Mouse (Mus musculus): ENCODE results near the gene 5330417C22Rik. TPM values are rescaled to one million over a fixed set of nuclear protein-coding genes. Genes with fewer than 3 reads are reported as not detected.
A peak's percentile ranks its signal among the peaks of the same experiment; 100 is the strongest.
"Not testable (repeated sequence)": the region's sequence is repeated elsewhere in the genome, so short reads cannot be mapped to it uniquely, and the experiment has no call there.

5330417C22Rik gene
- total RNA-seq (2014; rRNA removed) (10.2 and 10.7 TPM in 2 replicates), polyA plus RNA-seq (2015; fragmentation: Nextera tagmentation; extraction: Ambion mirVana) (13.5 and 17.3 TPM in 2 replicates)

DNA sequence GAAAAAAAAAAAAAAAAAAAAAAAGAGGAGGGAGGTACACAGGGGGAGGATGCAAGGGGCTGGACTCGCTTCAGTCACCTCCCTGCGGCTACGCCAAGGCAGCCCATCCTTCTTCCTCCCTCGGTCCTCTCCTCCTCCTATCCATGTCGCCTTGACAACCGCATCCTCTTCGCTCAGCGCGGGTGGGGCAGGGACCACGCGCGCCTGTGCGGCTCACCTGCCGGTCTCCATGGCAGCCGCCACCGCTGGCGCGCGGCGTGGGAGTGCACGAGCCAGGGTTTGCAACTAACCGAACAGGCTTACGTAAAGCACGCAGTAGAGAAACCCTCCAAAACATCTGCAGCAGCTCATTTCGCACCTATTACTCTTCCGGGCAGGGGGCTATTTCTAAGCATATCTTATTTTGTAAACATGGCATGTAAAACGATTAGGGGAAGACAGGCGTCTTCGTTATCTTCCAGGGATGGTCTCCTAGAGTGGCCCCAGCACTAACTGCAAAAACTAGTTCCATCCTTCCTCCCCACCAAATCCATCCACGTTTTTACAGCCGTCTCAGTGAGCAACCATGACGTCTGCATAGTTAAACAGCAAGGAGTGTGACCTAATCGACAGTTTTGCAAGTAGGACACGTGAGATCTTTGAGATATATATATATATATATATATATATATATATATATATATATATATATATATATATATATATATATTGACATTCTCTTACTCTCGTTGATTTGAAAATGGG is at the start of gene 5330417C22Rik:
TSS of gene 5330417C22Rik (minus strand) at position 20 of the 744 bp plus-strand sequence.
- no peak for TF ChIP-seq CTCF (IDR thresholded peaks at IDR 0.05; ENCODE audit: low read depth)

DNA sequence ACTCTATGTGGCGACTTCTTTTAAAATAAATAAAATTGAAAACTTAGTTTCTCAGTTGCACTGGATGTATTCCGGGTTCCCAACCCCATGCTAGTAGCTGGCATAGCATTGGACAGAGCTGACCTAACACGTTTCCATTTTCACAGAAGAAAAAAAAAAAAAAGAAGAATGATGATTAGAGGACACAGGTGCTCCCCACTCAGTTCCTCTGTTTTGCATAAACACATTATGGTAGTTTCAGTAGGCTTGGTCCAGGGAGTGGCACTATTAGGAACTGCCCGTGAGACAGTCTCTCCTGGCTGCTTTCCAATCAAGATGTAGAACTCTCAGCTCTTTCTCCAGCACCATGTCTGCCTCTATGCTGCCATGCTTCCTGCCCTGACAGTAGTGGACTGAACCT is 48.2 kb upstream of the 5330417C22Rik start:
- no peak for TF ChIP-seq CTCF (IDR thresholded peaks at IDR 0.05; ENCODE audit: low read depth)

More for the DNA sequence above, at the start of gene 5330417C22Rik:
- H3K27me3 ChIP-seq (ENCODE audit: insufficient read depth, low read length): 0 out of 2 replicates have a peak, but pooled peaks cover 3% of the 10 kb centered on the region
- WGBS: 1% methylated on average over 35 of the region's 35 CpGs
- H3K9me3 ChIP-seq (ENCODE audit: low read length): no peaks in the 10 kb centered on the region
- H3K36me3 ChIP-seq (ENCODE audit: insufficient read depth, low read length): no peaks in the 10 kb centered on the region
- DNase-seq (ENCODE audit: low spot score): peak; percentile 92
- peak within 1 kb of the TSS; percentile 49 for H3K9ac ChIP-seq (replicated peaks; ENCODE audit: low read length)
- peak within 1 kb of the TSS; percentile 70 for H3K4me2 ChIP-seq (ENCODE audit: low read depth, low read length)
- H3K27ac ChIP-seq: peak within 1 kb of the TSS; percentile 69
- H3K4me3 ChIP-seq (ENCODE audit: low read length): peak within 1 kb of the TSS; percentile 46
- no peaks in the 10 kb centered on the region for H3K4me1 ChIP-seq (ENCODE audit: insufficient read depth, low read length)
- peak; percentile 97 for ATAC-seq

DNA sequence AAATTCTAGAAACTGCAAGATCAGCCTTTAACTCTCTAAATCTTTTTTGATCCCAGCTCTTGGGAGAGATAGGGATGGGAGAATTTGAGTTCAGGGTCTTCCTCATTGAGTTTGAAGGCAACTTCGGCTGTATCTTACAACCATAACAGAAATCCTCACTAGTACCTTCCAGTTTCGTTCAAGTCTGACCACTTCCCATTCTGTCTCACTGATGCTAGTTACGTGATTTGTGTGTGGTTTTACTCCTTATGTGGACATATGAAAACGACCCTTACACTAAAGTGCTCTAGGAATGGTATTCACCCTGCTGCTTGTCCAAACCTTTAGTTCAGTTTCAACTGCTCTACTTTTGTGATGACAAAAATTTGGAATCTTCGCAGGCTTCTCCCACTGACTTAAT is 37.7 kb upstream of the 5330417C22Rik start:
- Histone ChIP-seq H3K4me1 (ENCODE audit: insufficient read depth, low read length) (no peaks in the 10 kb centered on the region), H3K36me3 (ENCODE audit: insufficient read depth, low read length) (no peaks in the 10 kb centered on the region), H3K9me3 (ENCODE audit: low read length) (no peaks in the 10 kb centered on the region), H3K4me3 (ENCODE audit: low read length) (no peak overlapping the region), H3K27me3 (ENCODE audit: insufficient read depth, low read length) (no peaks in the 10 kb centered on the region), H3K27ac (no peak overlapping the region), H3K9ac (replicated peaks; ENCODE audit: low read length) (no peak overlapping the region), H3K4me2 (ENCODE audit: low read depth, low read length) (no peak overlapping the region)
- 93% methylated on average over 5 of the region's 5 CpGs for WGBS
- no peak for DNase-seq (ENCODE audit: low spot score)
- ATAC-seq: no peak
- TF ChIP-seq CTCF (IDR thresholded peaks at IDR 0.05; ENCODE audit: low read depth): no peak

More for the DNA sequence above, 48.2 kb upstream of the 5330417C22Rik start:
- 79% methylated on average over 4 of the region's 4 CpGs for WGBS
- no peak for ATAC-seq
- no peak for DNase-seq (ENCODE audit: low spot score)
- Histone ChIP-seq H3K4me1 (ENCODE audit: insufficient read depth, low read length) (no peaks in the 10 kb centered on the region), H3K36me3 (ENCODE audit: insufficient read depth, low read length) (no peaks in the 10 kb centered on the region), H3K4me2 (ENCODE audit: low read depth, low read length) (no peak overlapping the region), H3K27me3 (ENCODE audit: insufficient read depth, low read length) (no peaks in the 10 kb centered on the region), H3K4me3 (ENCODE audit: low read length) (no peak overlapping the region), H3K27ac (no peak overlapping the region), H3K9me3 (ENCODE audit: low read length) (no peaks in the 10 kb centered on the region), H3K9ac (replicated peaks; ENCODE audit: low read length) (no peak overlapping the region)

DNA sequence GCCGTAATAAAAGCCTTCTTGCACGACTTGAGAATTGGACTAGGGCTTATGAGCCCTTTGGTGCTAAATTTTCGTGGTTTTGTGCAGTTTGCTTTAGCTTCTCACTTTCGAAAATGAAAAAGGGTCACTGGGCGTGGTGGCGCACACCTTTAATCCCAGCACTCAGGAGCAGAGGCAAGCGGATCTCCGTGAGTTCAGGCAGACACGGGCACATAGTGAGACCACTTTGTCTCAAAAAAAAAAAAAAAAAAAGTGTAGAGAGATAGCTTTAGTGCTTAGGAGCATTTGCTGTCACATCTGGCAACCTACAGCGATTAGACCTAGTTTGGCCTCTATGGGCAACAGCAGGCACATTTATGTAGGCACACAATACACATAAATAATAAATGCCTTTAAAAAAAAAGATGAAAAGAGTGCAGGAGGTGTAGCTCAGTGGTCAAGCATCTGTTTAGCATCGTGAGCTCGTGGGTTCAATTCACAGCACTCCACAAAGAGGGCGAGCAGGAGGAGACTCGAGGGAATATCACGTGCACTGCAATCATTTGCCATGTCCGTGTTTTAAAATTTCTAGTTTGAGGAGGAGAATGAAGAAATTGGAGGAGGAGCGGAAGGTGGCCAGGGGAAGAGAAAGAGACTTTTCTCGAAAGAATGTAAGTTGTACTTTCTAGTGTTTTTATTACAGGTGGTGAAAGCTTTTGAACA is 36.1 kb upstream of the 5330417C22Rik start:
- TF ChIP-seq CTCF (IDR thresholded peaks at IDR 0.05; ENCODE audit: low read depth): no peak
- Histone ChIP-seq H3K4me1 (ENCODE audit: insufficient read depth, low read length) (no peaks in the 10 kb centered on the region), H3K9ac (replicated peaks; ENCODE audit: low read length) (peak overlapping the region; percentile 75; the same call in 1 of the 2 replicates), H3K4me3 (ENCODE audit: low read length) (peak overlapping the region; percentile 65), H3K36me3 (ENCODE audit: insufficient read depth, low read length) (no peaks in the 10 kb centered on the region), H3K27me3 (ENCODE audit: insufficient read depth, low read length) (no peaks in the 10 kb centered on the region), H3K4me2 (ENCODE audit: low read depth, low read length) (peak overlapping the region; percentile 78), H3K27ac (0 out of 2 replicates have a peak overlapping the region, but pooled peaks have one; percentile 76), H3K9me3 (ENCODE audit: low read length) (no peaks in the 10 kb centered on the region)
- DNase-seq (ENCODE audit: low spot score) (no peak), ATAC-seq (no peak)
- WGBS: 42% methylated on average over 18 of the region's 18 CpGs

DNA sequence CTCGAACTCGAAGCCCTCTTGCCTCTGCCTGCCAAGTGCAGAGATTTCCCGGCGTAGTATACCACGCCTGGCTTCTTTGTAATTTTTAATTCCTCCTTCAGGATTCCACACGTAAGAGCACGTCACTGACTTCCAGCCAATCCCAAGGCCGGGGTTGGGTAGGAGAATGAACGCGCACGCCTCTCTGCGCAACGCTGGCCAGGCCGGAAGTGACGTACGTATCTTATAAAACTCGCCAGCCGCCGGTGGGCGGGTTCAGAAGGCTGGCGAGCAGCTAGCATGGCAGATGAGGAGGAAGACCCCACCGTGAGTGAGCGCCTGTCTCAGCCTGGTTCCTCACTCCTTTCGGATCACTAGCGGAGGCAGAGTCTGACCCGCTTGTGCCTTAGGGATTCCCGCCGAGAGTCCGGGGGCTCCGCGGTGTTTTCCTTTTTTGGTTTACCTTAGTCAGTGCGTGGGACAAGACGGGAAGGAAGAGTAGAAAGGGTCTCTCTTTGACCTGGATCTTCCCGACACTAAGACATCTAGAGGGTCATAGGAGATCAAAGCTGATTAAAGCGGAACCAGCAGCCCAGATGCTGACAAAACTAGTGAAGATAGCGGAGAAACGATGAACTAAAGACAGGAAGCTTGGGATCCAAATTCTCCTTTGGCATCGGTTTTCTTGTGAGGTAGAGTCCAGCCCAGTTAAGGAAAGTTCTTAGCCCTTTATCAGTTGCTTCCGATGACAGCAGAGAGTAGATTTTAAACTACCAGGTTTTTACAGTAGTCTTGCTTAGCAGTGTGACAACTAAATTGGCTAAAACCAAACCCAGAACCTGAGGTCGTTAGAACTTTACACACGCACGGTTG is 35.3 kb upstream of the 5330417C22Rik start, which contains the start of gene Taf13:
TSS of gene Taf13 (plus strand) at position 256 of the 852 bp plus-strand sequence.
- 1% methylated on average over 42 of the region's 42 CpGs for WGBS
- no peaks in the 10 kb centered on the region for H3K4me1 ChIP-seq (ENCODE audit: insufficient read depth, low read length)
- H3K36me3 ChIP-seq (ENCODE audit: insufficient read depth, low read length): no peaks in the 10 kb centered on the region
- DNase-seq (ENCODE audit: low spot score): peak; percentile 99
- peak; percentile 98 for ATAC-seq
- H3K4me3 ChIP-seq (ENCODE audit: low read length): peak within 1 kb of the TSS; percentile 65
- no peak for TF ChIP-seq CTCF (IDR thresholded peaks at IDR 0.05; ENCODE audit: low read depth)
- H3K4me2 ChIP-seq (ENCODE audit: low read depth, low read length): peak within 1 kb of the TSS; percentile 78
- no peaks in the 10 kb centered on the region for H3K27me3 ChIP-seq (ENCODE audit: insufficient read depth, low read length)
- no peaks in the 10 kb centered on the region for H3K9me3 ChIP-seq (ENCODE audit: low read length)
- peak within 1 kb of the TSS; percentile 75 for H3K9ac ChIP-seq (replicated peaks; ENCODE audit: low read length)
- H3K27ac ChIP-seq: peak within 1 kb of the TSS; percentile 76

DNA sequence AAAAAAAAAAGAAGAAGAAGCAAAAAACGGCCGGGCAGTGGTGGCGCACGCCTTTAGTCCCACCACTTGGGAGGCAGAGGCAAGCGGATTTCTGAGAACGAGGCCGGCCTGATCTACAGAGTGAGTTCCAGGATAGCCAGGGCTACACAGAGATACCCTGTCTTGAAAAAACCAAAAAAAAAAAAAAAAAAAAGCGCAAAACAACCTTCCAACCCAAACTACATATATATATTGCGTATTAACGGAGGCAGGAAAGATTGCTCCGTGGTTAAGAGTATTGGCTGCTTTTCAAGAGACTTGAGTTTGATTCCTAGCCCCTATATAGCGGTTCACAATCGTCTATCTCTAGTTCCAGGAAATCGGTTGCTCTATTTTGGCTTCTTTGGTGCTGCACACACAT is 34.5 kb upstream of the 5330417C22Rik start:
- DNase-seq (ENCODE audit: low spot score) (no peak), ATAC-seq (no peak; the same call in 1 of the 2 replicates)
- Histone ChIP-seq H3K9me3 (ENCODE audit: low read length) (no peaks in the 10 kb centered on the region), H3K4me1 (ENCODE audit: insufficient read depth, low read length) (no peaks in the 10 kb centered on the region), H3K4me3 (ENCODE audit: low read length) (no peak overlapping the region), H3K4me2 (ENCODE audit: low read depth, low read length) (peak overlapping the region; percentile 78), H3K27me3 (ENCODE audit: insufficient read depth, low read length) (no peaks in the 10 kb centered on the region), H3K27ac (no peak overlapping the region), H3K36me3 (ENCODE audit: insufficient read depth, low read length) (no peaks in the 10 kb centered on the region), H3K9ac (replicated peaks; ENCODE audit: low read length) (no peak overlapping the region)
- WGBS: 89% methylated on average over 14 of the region's 14 CpGs
- TF ChIP-seq CTCF (IDR thresholded peaks at IDR 0.05; ENCODE audit: low read depth): no peak

DNA sequence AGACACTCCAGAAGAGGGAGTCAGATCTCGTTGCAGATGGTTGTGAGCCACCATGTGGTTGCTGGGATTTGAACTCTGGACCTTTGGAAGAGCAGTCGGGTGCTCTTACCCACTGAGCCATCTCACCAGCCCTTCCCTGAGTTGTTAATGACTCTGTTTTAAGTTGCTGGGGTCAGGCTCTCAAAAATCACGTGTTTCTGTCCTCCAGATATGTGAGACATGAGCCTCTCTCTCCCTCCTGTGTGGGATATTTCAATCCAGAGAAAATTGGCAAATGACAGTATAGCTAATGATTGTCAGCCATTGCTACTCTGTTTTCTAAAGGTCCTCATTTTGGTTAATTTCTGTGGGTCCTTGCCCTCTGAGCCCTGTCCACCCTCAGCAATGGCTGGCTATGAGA is 33.3 kb upstream of the 5330417C22Rik start:
- H3K27me3 ChIP-seq (ENCODE audit: insufficient read depth, low read length); DNase-seq (ENCODE audit: low spot score); H3K4me3 ChIP-seq (ENCODE audit: low read length); H3K9ac ChIP-seq (replicated peaks; ENCODE audit: low read length); ATAC-seq; H3K27ac ChIP-seq; H3K36me3 ChIP-seq (ENCODE audit: insufficient read depth, low read length); H3K4me1 ChIP-seq (ENCODE audit: insufficient read depth, low read length); H3K9me3 ChIP-seq (ENCODE audit: low read length); H3K4me2 ChIP-seq (ENCODE audit: low read depth, low read length): not testable (repeated sequence)
- WGBS: 47% methylated on average over 3 of the region's 3 CpGs

All from hindbrain, postnatal 0 days (tissue).